Mouse (Mus musculus) 3T3-L1 (cell line): Measurements from ENCODE around the gene Gm43552.

Experiments
- DNase-seq: peaks from one replicate; pipeline ENCODE4 v3.0.0-alpha.2; 2015; ENCODE audit warnings: low read depth, low spot score

The Gm43552 gene

DNA sequence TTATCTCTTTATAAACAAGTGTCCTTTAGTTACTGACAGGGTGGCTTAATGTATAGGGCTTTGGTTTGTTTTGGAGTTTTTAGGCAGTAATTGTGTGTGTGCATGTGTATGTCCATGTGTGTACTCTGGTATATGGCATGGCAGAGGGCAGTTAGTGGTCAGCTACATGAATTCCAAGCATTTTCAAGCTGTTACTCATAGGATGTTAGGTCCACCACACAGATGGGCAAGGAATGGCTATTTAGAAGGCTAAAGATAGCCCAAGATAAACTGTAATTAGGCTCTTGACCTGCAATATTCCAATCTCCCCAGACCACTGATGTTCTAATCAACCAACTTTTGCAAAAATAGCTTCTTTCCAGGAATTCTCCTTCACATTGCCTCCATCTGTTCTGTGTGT lies 54.6 kb downstream of the Gm43552 start:
- DNase-seq = peak; percentile 96

DNA sequence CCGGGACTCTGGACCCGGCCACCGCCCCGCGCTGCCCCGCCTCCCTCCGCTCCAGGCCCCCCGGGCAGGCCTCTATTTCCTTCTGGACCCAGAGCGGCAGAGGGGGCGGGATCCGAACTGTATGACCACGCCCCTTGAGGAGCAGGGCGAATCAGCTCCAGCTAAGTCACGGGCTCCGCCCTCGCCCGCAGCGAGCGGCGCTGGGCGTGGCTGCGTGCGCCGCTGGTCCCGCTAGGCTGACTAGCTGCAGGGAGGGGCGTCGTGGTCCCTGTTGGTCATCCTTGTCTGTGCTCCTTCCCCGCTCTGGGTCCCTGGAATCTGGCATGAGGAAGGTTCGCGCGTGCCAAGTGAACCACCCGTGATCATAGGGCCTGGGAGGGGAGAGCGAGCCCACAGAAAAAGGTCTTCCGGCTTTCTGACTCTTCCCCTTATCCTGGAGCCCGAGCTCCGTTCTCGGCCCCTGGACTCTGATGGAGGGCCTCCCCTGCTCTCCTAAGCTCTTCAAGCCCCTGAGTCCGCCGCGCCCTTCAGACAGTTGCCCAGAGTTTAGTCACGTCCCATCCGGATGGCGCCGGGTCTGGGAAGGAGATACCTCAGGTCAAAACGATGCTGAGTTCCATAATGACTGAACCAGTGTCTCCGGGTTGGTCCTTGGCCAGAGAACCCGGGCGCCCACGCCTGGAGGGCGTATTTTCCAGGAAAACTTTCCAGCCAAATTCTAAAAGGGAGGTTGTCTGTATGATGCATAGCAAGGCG lies 56.6 kb downstream of the Gm43552 start, which contains the start of gene Ugdh:
Gene Ugdh (minus strand): TSS at position 144 of the 756 bp plus-strand sequence.
- DNase-seq = peak; percentile 98

DNA sequence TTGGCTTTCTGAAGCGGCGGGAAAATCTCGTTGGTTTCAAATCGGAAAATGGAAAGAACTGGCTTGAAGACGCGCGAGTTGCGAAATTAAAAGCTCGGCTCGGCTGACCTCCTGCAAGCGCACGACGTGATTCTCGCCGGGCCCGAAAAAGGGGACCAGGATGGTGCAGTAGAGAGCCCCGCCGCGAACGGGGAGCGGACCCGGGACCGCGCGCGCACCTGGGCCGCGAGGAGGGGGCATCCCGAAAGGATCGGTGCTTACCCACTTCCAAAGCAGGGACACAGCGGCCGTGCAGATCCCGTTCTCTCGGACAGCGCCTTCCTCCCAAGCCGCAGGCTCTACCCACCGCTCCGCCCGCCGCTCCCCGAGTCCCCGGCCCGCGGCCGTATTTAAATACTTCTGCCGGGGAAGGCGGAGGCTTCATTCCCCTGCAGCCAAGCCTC lies 57.2 kb downstream of the Gm43552 start:
- DNase-seq = peak; percentile 71

GRCm38 (mm10) chr5:65434471-65435362 lies 57.9 kb downstream of the Gm43552 start:
- DNase-seq = peak; percentile 69

DNA sequence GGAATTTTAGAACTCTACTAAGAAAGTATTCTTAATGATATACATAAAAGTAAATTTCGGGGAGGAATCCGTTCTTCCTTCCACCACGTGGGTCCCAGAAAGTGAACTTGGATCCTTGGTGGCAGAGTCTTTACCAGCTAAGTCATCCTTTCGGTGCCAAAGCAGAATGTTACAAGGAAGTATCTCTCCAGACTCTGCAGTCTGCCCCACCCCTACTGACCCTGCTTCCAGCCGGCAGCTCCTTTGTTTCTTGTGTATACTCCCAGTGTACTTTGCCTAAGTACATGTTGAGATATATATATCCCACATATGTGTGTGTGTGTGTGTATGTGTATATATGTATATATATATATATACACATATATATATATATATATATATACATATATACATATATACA lies 63.2 kb downstream of the Gm43552 start:
- DNase-seq = no peak

DNA sequence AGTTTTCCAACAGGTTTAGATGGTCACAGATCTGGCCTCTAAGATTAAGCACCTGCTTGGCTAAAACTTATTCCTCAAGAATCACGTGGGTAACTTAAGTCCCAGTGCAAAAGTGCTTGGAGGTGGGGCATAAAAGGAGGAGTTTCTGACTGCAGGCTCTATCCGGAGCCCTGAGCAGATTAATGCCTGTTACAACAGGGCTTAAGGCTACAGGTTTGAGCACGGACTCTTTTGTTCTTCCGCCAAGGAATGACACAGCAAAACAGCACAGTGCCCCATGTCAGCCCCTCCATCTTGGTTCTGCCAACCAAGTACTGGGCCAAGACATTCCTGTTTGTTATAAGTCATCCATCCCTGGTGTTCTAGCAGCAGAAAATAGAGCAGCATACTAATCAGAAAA lies 64.3 kb downstream of the Gm43552 start:
- DNase-seq = peak; percentile 31

- no peak for DNase-seq
These were observed 67.4 kb downstream of the Gm43552 start for GRCm38 (mm10) chr5:65425251-65425650.

- DNase-seq = no peak
These were observed 68.4 kb downstream of the Gm43552 start for GRCm38 (mm10) chr5:65424215-65424614.

DNA sequence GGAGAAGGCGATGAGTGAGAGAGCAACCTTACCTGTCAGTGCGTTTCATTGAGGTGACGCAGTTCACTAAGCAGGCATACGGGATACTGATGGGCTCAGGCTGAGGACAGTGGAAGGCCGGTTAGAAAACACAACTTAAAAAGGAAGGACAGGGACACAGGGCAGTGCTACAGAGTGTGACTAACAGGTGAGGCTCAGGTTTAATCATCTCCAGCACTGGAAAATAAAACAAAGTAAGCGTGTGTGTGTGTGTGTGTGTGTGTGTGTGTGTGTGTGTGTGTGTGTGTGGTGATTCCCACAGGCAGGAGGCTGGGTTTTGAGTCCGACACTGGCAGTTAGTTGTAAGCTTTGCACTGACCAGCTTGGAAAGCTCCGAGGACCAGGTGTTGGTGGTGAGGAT lies 69.8 kb downstream of the Gm43552 start:
- DNase-seq = no peak

DNA sequence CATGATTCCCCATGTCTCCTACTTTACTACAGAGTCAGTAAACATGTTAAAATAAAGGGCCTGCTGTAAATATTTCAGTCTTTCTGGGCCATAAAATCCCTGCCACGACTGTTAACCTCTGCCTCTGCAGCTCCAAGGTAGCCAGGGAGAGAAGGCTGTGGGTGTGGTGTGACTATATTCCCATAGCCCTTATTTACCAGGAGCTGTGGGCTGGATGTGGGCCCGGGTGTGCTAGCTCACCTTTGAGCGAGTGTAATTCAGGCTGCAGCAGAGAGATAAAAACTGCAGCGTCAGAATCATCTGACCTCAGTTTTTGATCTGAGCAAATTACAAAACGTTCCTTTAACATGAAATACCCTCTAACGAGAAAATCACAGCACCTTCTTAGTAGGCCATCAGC lies 71.8 kb downstream of the Gm43552 start:
- no peak for DNase-seq

DNA sequence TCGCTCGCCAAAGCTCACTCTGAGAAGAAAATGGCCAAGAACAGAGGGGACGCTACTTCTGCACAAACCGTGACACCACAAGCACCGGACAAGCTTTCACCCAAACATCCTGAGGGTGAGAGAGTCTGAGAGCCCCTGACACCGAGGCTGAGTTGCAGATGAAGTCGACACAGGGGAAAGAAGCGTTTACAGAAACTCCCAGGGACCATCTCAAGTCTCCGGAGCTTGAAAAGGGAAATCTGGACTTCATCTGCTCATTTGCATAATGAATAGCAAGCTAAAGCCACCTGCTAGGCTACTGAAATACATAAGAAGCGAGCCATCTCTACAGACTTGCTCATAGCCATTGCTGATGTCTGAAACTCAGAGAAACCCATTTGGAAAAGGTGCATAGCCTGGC lies 73.5 kb downstream of the Gm43552 start:
- DNase-seq = no peak

GRCm38 (mm10) chr5:65415653-65416458 lies 76.8 kb downstream of the Gm43552 start:
- no peak for DNase-seq

DNA sequence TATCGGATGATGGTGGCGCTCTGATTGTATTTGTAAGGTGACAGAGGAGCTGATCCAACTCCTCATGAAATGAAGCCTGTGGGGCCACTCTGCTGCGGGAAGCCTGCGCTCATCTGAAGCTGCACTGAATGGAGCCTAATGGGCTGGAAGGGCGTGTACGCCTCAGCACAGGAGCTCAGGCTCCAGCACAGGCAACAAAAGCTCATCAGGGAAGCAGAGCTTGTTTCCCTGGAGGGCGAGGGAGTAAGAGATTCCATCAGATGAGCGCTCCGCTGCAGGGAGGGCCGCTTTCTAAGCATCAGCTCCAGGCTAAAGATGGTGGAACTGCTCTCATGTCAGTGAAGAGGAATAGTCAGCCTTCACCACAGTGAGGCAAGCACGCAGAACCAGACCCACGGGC lies 84.6 kb downstream of the Gm43552 start:
- DNase-seq = no peak

DNA sequence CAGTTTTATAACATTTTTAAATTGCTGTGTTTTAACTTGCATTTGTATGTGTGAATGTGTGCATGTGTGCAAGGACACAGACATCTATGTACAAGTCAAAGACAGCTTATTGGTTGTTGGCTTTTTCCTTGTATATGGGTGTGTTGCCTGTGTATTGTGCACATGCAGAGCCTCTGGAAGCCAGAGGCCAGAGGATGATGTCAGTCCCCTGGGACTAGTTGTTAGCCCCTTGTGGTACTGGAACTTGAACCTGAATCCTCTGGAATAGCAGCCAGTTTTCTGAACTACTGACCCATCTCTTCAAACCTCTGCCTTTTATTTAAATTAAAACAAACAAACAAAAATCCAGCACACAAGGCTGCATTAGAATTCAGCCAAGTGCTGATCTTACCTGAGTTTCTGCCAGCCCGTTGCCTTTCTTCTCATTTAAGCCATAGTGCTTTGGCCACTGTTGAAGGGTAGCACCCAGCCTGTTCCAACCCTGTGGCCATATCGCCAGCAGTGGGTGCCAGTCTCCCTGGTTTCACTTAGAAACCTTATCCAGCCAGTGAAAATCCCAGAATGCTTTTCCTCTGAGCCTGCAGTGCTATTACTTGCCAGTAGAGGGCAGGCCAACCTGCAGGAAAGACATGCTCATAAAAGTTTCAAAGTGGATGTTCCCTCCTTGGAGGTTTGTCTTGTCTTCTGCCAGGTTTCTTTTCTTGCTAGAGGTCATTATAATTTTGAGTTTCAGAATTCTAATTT lies 91.2 kb downstream of the Gm43552 start:
- DNase-seq = peak; percentile 92

GRCm38 (mm10) chr5:65394425-65394824 lies 98.2 kb downstream of the Gm43552 start:
- peak; percentile 15 for DNase-seq

GRCm38 (mm10) chr5:65391753-65392152 lies 100.9 kb downstream of the Gm43552 start:
- DNase-seq = peak; percentile 61

DNA sequence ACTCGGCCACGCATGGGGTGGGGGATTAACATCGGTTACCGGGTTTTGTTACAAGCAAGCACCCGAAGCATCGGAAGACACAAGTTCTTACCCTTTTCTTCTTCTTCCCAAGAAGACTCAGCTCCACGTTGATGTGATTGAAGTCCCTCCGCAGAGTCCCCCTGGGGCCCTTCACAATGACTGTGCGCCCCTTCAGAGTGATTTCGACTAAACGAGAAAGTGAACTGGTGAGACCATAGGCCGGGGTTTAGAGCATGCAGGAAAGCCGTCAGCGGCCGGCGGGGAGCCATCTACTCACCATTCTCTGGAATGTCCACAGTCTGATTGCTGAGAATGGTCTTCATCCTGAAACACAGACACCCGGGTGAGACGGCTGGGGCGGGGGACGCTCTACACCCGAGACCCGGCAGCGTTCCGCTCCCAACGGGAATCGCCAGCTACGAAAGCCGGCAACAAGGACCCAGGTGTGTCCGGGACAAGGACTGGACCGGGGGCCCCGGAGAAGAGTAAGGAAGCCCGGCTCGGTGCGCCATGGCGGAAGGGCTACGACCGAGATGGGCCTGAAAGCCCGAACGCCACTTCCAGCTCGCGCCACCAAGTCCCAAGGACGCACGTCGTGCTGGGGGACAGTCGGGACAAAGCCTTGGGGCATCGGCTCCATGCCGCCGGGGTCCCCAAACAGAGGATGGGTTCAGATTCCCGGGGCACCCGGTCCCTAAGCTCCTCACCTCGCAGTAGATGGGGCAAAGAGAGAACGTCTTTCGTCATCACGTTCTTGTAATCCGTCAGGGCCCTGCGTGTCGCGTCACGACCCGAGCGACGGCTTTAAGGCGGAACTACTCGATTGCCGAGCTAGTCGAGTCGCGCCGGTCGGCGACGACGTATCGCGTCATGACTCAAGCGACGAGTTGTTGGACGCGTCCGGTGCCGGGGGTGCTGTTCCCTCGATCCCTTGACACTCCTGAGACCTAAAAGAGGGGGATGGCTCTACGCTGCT lies 101.7 kb downstream of the Gm43552 start, which contains the start of the genes Rpl9 and Lias:
Gene Rpl9 (minus strand): TSS at position 797 of the 997 bp plus-strand sequence.
Gene Lias (plus strand): TSS at position 850 of the 997 bp plus-strand sequence.
- peak; percentile 96 for DNase-seq

DNA sequence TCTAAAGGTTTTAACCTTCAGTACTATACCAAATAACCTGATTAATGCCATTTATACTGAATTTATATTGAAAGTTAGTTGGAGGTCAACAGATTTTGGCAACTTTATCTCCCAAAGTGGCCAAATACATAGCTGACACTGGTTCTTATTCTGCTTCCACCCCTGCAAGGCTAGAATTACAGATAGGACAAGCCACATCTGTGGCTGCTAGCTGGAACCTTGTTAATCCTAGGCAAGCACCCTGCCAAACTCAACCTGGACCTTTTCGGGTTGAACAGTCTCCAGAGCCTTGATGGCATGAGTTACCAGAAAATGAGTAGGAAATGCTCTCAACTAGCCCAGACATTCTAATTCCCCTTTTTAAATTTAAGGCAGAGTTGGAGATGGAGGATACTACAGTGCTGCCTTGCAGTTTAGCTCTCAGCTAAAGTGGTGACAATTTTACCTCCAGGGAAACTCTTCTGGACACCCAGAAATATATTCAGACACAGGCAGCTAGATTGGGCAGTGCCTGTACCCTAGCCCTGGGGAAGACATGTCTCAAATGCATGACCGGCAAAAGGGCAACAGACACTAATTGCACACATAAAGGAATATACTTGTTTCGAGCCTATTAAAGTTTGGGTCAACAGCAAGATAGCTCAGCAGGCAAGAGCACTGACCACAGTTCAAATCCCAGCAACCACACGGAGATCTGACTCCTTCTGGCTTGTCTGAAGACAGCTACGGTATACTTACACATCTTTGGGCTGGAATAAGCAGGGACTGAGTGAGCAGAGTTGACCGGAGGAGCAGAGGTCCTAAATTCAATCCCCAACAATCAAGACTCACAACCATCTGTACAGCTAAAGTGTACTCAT lies 105.4 kb downstream of the Gm43552 start:
- peak; percentile 15 for DNase-seq

DNA sequence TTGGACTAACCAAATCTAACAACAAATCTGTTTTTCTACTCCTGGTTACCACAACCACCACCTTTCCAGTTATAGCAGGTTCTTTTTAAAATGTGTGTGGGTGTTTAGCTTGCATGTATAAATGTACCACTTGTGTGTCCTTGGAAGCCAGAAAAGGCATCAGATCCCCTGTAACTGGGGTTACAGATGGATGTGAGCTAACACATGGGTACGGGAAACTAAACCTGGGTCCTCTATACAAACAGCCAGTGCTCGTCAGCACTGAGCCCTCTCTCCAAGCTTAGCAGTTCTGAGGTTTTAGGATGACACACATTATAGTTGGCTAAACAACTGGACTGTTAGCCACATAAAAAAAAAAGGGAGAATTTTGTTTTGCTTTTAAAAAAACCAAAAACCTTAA lies 106.9 kb downstream of the Gm43552 start:
- DNase-seq = no peak
